Mouse (Mus musculus) forebrain, embryonic 12.5 days (tissue): ENCODE results near the gene Stra6. TPM values are rescaled to one million over a fixed set of nuclear protein-coding genes. Genes with fewer than 3 reads are reported as not detected.

Source experiments
- ATAC-seq: fragments of 200-750 bp; cut with Nextera tagmentation; 2 replicates; pipeline ENCODE4 v1.8.0; 2017; ENCODE audit warnings: moderate TSS enrichment; ENCODE audit not compliant: low FRiP score
- H3K27ac ChIP-seq: fragments of 300-500 bp; sonication (generic); 2 replicates; pipeline ENCODE4 v1.5.1; 2016; ENCODE audit warnings: mild to moderate bottlenecking
- H3K27me3 ChIP-seq: fragments of 300-500 bp; sonication (generic); 2 replicates; pipeline ENCODE4 v1.6.1; 2016; ENCODE audit warnings: mild to moderate bottlenecking
- H3K36me3 ChIP-seq: fragments of 300-500 bp; sonication (generic); replicated peaks from 2 replicates; pipeline ENCODE4 v1.6.1; 2016; ENCODE audit warnings: mild to moderate bottlenecking
- H3K4me1 ChIP-seq: fragments of 300-500 bp; sonication (generic); 2 replicates; pipeline ENCODE4 v1.6.1; 2016
- H3K4me2 ChIP-seq: fragments of 300-500 bp; sonication (generic); 2 replicates; pipeline ENCODE4 v1.6.1; 2016; ENCODE audit warnings: mild to moderate bottlenecking, moderate library complexity
- H3K4me3 ChIP-seq: fragments of 300-500 bp; sonication (generic); replicated peaks from 2 replicates; pipeline ENCODE4 v1.5.1; 2016; ENCODE audit warnings: mild to moderate bottlenecking
- H3K9ac ChIP-seq: fragments of 300-500 bp; sonication (generic); 2 replicates; pipeline ENCODE4 v1.6.1; 2016; ENCODE audit warnings: mild to moderate bottlenecking
- H3K9me3 ChIP-seq: fragments of 300-500 bp; sonication (generic); 2 replicates; pipeline ENCODE4 v1.6.1; 2016
- WGBS: fragments of 180-500 bp; shearing (Covaris S2); methylation state at CpG from one replicate; pipeline ENCODE4 v1.1.7; 2016; 5-methylcytosine and 5-hydroxymethylcytosine counted together
- polyA plus RNA-seq: library from polyadenylated mRNA; unstranded; fragments of >200 nt; fragmentation: Nextera tagmentation; extraction: Ambion mirVana; gene quantifications from 2 replicates; pipeline ENCODE4 v1.2.1, GENCODE M21; 2016

Gene Stra6
- polyA plus RNA-seq, 1 experiment from 2014 or later: 11.6 TPM

DNA sequence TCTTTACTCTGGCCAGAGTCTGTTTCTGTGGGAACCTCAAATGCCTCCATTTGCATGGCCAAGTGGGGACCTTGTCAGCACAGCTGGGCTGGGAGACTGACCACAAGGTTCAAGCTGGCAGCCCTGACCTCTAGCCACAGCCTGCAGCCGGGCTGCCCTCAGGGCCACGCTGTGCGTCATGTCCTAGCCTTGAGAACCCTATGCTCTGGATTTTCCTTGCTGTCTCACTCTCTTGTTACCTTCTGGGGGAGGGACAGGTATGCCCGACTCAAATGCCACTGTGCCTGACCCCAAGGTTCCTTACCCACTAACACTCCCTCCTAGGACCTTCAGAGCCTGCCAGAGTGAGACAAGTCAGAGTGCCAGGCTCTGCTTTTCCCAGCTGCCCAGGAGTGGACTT is 26.6 kb upstream of the Stra6 start:
- no peak overlapping the region for H3K4me2 ChIP-seq
- no peak overlapping the region for H3K4me3 ChIP-seq
- 84% methylated on average over 4 of the region's 4 CpGs for WGBS
- H3K4me1 ChIP-seq: peaks cover 30% of the 10 kb centered on the region
- peaks cover 34% of the 10 kb centered on the region for H3K27me3 ChIP-seq
- no peak overlapping the region for H3K27ac ChIP-seq
- no peak for ATAC-seq
- H3K9ac ChIP-seq: no peak overlapping the region
- no peaks in the 10 kb centered on the region for H3K36me3 ChIP-seq
- no peaks in the 10 kb centered on the region for H3K9me3 ChIP-seq

DNA sequence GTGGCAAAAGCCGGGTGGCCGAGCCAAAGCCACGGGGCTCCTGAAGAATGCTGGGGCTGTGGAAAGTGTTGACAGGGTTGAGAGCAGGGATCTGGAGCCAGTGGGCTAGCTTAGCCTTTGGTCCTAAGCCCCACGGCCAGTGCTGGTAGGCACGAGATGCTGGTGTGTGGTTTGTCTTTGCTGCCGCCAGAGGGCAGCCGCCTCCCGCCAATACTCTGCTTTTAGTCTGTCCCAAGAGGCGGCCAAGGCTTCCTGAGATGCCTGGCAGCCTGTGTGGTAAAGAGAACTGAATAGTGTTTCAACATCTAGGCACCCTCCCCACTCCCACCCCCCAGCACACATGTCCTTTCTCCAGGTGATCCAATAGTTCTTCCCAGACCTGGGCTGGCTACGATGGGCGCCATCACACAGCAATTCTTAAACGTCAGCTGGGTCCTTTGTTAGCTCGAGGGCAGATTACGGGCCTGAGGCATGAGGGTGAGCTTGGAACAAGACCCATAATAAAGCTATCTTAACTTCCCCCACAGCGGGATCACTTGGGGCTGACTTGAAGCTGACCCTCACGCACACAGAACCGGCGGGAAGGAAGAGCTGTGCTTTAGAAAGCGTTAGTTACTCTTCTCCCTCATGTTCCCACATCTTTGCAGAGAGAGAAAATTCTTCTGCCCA is 25.0 kb upstream of the Stra6 start:
- Histone ChIP-seq H3K27ac (peak overlapping the region; percentile 50; the same call in 1 of the 2 replicates), H3K4me2 (no peak overlapping the region), H3K9ac (no peak overlapping the region), H3K36me3 (no peaks in the 10 kb centered on the region), H3K27me3 (peaks cover 30% of the 10 kb centered on the region), H3K4me1 (peaks cover 46% of the 10 kb centered on the region), H3K4me3 (no peak overlapping the region), H3K9me3 (no peaks in the 10 kb centered on the region)
- 19% methylated on average over 19 of the region's 19 CpGs for WGBS
- ATAC-seq: peak; percentile 80

GRCm38 (mm10) chr9:58040977-58041376 is 22.6 kb upstream of the Stra6 start:
- H3K9me3 ChIP-seq: no peaks in the 10 kb centered on the region
- no peak; the same call in 1 of the 2 replicates for ATAC-seq
- H3K4me3 ChIP-seq: no peak overlapping the region
- 5% methylated on average over 4 of the region's 4 CpGs for WGBS
- peaks cover 70% of the 10 kb centered on the region for H3K4me1 ChIP-seq
- H3K9ac ChIP-seq: peak overlapping the region; percentile 8; the same call in 1 of the 2 replicates
- H3K36me3 ChIP-seq: no peaks in the 10 kb centered on the region
- H3K27me3 ChIP-seq: peaks cover 24% of the 10 kb centered on the region
- H3K27ac ChIP-seq: peak overlapping the region; percentile 95
- H3K4me2 ChIP-seq: no peak overlapping the region

DNA sequence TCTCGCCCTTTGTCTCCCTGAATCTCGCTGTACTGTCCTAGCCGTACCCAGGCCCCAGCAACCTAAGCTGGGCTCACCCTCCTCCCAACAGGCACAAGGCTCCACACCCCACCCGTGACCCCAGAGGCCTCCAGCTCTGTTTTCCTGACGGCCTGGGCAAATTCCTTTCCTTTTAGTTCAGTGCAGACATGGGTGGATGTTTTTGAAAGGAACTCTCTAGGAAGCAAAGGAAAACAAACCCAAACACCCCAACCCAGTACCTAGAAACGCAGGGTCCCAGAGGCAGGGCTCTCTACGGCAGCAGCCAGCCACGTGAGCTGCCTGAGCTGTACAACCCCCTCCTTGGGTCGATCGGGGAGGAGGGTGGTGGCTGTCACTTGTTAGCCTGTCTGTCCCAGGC is 21.2 kb upstream of the Stra6 start:
- peaks cover 15% of the 10 kb centered on the region for H3K27me3 ChIP-seq

GRCm38 (mm10) chr9:58043496-58044017 is 20.0 kb upstream of the Stra6 start:
- no peak overlapping the region for H3K4me2 ChIP-seq
- no peaks in the 10 kb centered on the region for H3K9me3 ChIP-seq
- peak overlapping the region; percentile 95 for H3K27ac ChIP-seq
- no peak overlapping the region for H3K4me3 ChIP-seq
- ATAC-seq: no peak
- 81% methylated on average over 10 of the region's 10 CpGs for WGBS
- H3K36me3 ChIP-seq: no peaks in the 10 kb centered on the region
- 0 out of 2 replicates have a peak, but pooled peaks cover 7% of the 10 kb centered on the region for H3K27me3 ChIP-seq
- peaks cover 96% of the 10 kb centered on the region for H3K4me1 ChIP-seq
- H3K9ac ChIP-seq: no peak overlapping the region; the same call in 1 of the 2 replicates

More for the DNA sequence above, 21.2 kb upstream of the Stra6 start:
- 0 out of 2 replicates have a peak overlapping the region, but pooled peaks have one; percentile 5 for H3K4me2 ChIP-seq
- 0 out of 2 replicates have a peak overlapping the region, but pooled peaks have one; percentile 0 for H3K9ac ChIP-seq
- no peaks in the 10 kb centered on the region for H3K36me3 ChIP-seq
- peak overlapping the region; percentile 95 for H3K27ac ChIP-seq
- peaks cover 84% of the 10 kb centered on the region for H3K4me1 ChIP-seq
- 12% methylated on average over 10 of the region's 10 CpGs for WGBS
- no peak for ATAC-seq
- no peak overlapping the region for H3K4me3 ChIP-seq
- H3K9me3 ChIP-seq: no peaks in the 10 kb centered on the region

- peak; percentile 54 for ATAC-seq
- Histone ChIP-seq H3K9ac (peak overlapping the region; percentile 25; the same call in 1 of the 2 replicates), H3K9me3 (no peaks in the 10 kb centered on the region), H3K4me2 (peak overlapping the region; percentile 22; the same call in 1 of the 2 replicates), H3K36me3 (no peaks in the 10 kb centered on the region), H3K4me1 (peaks cover 99% of the 10 kb centered on the region), H3K27me3 (no peaks in the 10 kb centered on the region), H3K4me3 (no peak overlapping the region), H3K27ac (peak overlapping the region; percentile 95)
- WGBS: 11% methylated on average over 10 of the region's 10 CpGs
These were observed 18.8 kb upstream of the Stra6 start for GRCm38 (mm10) chr9:58044828-58045227.

DNA sequence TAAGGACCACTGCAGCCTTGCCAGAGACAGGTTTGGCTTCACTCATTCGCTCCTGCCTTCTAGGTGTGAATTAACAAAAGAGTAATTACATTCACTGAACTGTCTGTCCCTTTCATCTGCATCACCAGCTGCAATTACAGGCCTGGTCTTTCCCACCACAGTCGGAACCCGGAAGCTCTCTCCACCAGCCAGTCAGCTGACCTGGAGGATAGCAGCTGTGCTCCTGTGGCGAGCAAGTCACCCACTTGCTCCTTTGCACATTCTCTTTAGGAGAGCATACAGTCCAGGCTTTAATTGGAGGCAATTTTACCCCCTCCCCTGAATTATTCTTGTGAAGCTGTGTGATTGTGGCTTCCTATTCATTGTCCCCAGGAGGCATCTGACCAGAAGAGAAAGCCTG is 17.9 kb upstream of the Stra6 start:
- peak overlapping the region; percentile 95 for H3K27ac ChIP-seq
- H3K4me1 ChIP-seq: peaks cover 99% of the 10 kb centered on the region
- peaks cover 5% of the 10 kb centered on the region; the same call in 1 of the 2 replicates for H3K27me3 ChIP-seq
- no peaks in the 10 kb centered on the region for H3K36me3 ChIP-seq
- ATAC-seq: peak; percentile 10; the same call in 1 of the 2 replicates
- H3K4me3 ChIP-seq: no peak overlapping the region
- no peaks in the 10 kb centered on the region for H3K9me3 ChIP-seq
- no peak overlapping the region for H3K4me2 ChIP-seq
- peak overlapping the region; percentile 25; the same call in 1 of the 2 replicates for H3K9ac ChIP-seq
- 11% methylated on average over 4 of the region's 4 CpGs for WGBS

DNA sequence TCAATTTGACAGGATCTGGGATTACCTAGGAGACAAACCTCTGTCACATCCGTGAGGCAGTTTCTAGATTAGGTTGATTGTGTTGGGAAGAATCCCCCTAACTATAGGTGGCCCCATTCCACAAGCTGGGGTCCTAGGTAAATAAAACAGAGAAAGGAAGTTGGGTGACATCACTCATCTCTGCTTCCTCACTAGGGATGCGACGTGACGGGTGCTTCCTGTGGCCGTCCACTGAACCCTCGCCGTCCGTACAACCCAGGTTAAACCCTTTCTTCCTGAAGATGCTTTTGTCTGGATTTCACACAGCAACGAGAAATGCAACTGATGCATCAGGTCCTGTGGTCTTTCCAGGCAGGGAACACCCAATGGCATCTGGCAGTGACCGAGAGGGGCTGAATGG is 16.5 kb upstream of the Stra6 start:
- H3K9me3 ChIP-seq: no peaks in the 10 kb centered on the region
- WGBS: 85% methylated on average over 10 of the region's 10 CpGs
- no peak overlapping the region for H3K4me3 ChIP-seq
- ATAC-seq: no peak
- H3K4me1 ChIP-seq: peaks cover 97% of the 10 kb centered on the region
- H3K36me3 ChIP-seq: no peaks in the 10 kb centered on the region
- H3K27me3 ChIP-seq: peaks cover 18% of the 10 kb centered on the region; the same call in 1 of the 2 replicates
- no peak overlapping the region for H3K9ac ChIP-seq
- no peak overlapping the region for H3K4me2 ChIP-seq
- H3K27ac ChIP-seq: peak overlapping the region; percentile 95

DNA sequence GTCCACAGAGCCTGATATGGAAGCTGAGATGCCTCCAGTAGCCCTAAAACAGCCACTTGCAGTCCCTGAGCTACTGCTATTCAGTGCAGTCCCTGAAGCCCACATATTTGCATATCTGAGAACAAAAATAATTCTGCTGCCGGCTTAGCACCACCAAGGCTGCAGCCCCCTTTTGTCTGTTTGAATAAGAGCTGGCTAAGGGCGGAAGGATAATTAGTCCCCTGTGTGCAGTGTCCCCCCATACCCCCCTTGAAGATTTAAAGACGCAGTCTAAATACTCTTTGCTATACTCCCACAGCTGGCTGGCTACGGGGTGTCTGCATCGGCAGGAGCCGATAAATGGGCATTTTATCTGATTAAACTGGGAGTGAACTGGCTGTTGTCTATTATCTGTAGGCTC is 15.0 kb upstream of the Stra6 start:
- H3K27me3 ChIP-seq: peaks cover 18% of the 10 kb centered on the region; the same call in 1 of the 2 replicates
- H3K9me3 ChIP-seq: no peaks in the 10 kb centered on the region
- 4% methylated on average over 6 of the region's 6 CpGs for WGBS
- ATAC-seq: peak; percentile 63
- H3K4me3 ChIP-seq: no peak overlapping the region
- no peak overlapping the region; the same call in 1 of the 2 replicates for H3K9ac ChIP-seq
- peak overlapping the region; percentile 95 for H3K27ac ChIP-seq
- no peaks in the 10 kb centered on the region for H3K36me3 ChIP-seq
- peaks cover 97% of the 10 kb centered on the region for H3K4me1 ChIP-seq
- peak overlapping the region; percentile 23 for H3K4me2 ChIP-seq

DNA sequence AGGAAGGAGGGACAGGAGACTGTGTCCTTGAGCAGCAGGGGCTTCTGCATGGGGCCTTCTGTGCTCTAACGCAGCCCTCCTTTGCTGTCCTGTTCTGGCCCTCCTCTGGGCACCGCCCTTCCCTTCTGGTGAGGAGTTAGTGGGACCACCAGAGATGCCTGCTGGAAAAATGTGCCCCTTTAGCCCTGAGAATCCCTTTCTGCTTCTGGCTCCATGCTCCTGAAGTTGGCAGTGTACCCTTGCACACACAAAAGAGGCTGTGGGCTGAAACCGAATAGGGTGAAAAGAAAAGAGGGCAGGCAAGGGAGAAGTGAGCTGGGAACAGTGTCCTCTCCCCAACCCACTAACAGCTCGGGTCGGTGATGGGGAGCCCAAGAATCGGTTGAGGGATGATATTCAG is 14.4 kb upstream of the Stra6 start:
- Histone ChIP-seq H3K4me1 (peaks cover 97% of the 10 kb centered on the region), H3K36me3 (no peaks in the 10 kb centered on the region)

DNA sequence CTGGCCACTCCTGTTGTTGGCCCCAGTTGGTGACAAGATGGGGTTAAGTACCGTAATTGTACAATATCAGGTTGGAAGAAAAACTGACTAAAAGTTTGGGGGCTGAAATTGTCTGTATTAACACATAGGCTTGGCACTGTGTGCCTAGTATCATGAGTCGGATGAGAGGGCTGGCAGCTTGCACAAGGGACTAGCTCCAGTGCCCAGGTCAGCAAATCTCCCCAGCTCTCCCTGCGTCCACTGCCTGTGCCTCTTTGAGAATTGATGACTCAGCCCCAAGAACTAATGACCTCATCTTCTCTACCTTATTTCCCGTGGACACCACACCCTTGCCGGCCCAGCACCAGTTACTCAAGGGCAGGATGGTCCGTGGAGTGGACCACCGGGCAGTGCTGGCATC is 13.7 kb upstream of the Stra6 start:
- Histone ChIP-seq H3K27ac (peak overlapping the region; percentile 95), H3K4me3 (no peak overlapping the region), H3K9me3 (no peaks in the 10 kb centered on the region), H3K27me3 (peaks cover 18% of the 10 kb centered on the region; the same call in 1 of the 2 replicates), H3K4me1 (peaks cover 97% of the 10 kb centered on the region), H3K36me3 (no peaks in the 10 kb centered on the region), H3K4me2 (no peak overlapping the region), H3K9ac (no peak overlapping the region)
- no peak for ATAC-seq
- 75% methylated on average over 7 of the region's 7 CpGs for WGBS

More for the DNA sequence above, 14.4 kb upstream of the Stra6 start:
- Histone ChIP-seq H3K4me3 (no peak overlapping the region), H3K9me3 (no peaks in the 10 kb centered on the region), H3K9ac (0 out of 2 replicates have a peak overlapping the region, but pooled peaks have one; percentile 17), H3K27me3 (peaks cover 18% of the 10 kb centered on the region; the same call in 1 of the 2 replicates), H3K4me2 (peak overlapping the region; percentile 23), H3K27ac (peak overlapping the region; percentile 95)
- ATAC-seq: peak; percentile 21; the same call in 1 of the 2 replicates
- WGBS: 17% methylated on average over 6 of the region's 6 CpGs

DNA sequence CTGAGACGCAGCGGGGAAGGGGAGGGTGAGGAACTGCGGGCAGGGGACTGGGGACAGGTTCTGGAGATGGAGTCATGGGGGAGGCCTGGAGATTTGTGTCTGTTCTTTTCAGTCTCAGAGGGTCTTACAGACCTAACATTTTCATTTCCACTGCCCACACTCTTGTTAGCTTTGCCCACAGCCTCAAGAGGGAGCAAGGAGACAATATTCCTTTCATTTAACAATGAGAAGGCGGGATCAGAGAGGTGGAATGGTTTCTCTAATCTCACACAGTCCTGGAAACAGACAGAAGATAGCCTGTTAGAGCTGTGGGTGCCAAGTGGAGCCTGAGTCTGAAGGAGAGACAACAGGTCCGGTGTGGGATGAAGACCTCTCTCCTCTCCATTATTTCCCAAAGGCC is 11.7 kb upstream of the Stra6 start:
- 28% methylated on average over 5 of the region's 5 CpGs for WGBS
- H3K9ac ChIP-seq: no peak overlapping the region
- H3K27ac ChIP-seq: peak overlapping the region; percentile 53
- no peak overlapping the region for H3K4me3 ChIP-seq
- H3K9me3 ChIP-seq: no peaks in the 10 kb centered on the region
- H3K4me1 ChIP-seq: peaks cover 90% of the 10 kb centered on the region
- H3K36me3 ChIP-seq: no peaks in the 10 kb centered on the region
- H3K27me3 ChIP-seq: peaks cover 25% of the 10 kb centered on the region; the same call in 1 of the 2 replicates
- no peak for ATAC-seq
- no peak overlapping the region for H3K4me2 ChIP-seq
